Mouse (Mus musculus) cerebellum, postnatal 10 days (tissue): ENCODE measurements at regions not wholly inside any gene's neighbourhood (a gene's known extent, or its start where the extent isn't known, plus 50 kb on each side); places are given as distances from the start of the nearest gene placed in this dataset.
A peak's percentile ranks its signal among the peaks of the same experiment; 100 is the strongest.

Experiments
- DNase-seq, 2 experiments: peaks; one replicate each; pipeline ENCODE4 v3.0.0; 2021; ENCODE audit warnings: mixed read lengths in 2 of 2

GRCm38 (mm10) chr8:10821901-10822300 is 186.4 kb downstream of the Irs2 start:
- DNase-seq, result no peak

DNA sequence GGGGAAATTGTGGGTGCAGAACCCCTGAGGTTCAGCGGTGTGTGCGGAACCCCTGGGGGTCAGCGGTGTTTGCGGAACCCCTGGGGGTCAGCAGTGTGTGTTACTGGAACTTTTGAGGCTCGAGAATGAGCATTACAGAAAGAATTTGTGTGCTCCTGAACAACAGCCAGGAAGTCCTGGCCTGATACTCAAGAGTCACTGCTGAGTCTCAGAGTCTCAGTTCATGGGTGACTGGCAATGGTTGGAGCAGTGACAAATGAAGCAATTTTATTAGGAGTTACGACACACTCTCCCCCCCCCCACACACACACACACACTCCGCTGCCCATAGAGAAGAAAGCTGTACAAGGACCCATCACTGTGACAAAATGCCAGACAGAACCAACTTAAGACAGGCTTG is 193.8 kb downstream of the Irs2 start:
- no peak for DNase-seq

DNA sequence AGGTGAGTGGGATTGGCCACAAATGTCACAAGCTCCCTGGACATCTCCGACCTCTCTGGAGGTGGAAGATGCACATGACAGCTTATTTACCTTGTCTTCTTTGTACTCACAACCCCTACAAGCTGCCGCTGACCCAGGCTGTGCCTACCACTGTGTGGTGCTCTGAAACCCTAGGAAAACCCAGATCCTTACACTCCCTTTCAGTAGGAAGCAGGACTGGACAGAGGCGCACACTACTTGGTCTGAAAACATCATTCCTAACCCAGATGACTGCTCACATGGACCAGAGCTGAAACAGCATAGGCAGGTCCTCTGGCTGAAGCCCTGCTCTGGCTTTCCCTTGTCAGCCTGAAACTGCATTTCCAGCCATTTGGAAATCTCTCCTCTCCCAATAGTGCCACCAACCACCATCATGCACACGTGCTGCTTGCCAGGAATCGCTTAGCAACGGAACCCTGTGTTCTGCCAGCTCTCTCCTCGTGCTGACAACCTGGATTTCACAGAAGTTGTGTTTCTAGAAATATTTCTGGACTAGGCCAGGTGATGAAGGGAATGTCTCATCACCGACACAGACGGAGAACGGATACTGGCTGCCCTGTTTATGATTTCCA is 196.1 kb downstream of the Irs2 start:
- DNase-seq, result peak; percentile 71 to 73

GRCm38 (mm10) chr8:10807040-10807439 is 201.2 kb downstream of the Irs2 start:
- DNase-seq, result no peak

GRCm38 (mm10) chr8:10805405-10806151 is 202.7 kb downstream of the Irs2 start:
- no peak for DNase-seq

DNA sequence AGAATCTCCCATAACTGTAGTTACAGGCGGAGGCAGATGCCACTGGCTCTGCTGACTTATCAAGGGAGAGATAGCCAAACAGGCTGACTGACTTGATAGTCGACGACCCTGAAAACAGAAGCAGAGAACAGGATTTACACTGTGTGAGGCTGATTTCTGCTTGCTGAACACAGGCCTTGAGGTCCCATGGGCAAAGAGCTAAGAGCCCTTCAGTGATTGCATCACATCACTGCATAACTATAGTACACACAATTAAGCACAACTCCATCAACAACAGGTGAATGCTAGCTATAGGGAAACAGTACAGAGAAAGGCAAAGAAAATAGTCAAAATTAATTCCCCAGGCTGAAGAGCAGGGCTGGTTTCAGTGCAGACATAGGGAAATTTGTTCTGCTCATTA is 203.3 kb downstream of the Irs2 start:
- no peak for DNase-seq

DNA sequence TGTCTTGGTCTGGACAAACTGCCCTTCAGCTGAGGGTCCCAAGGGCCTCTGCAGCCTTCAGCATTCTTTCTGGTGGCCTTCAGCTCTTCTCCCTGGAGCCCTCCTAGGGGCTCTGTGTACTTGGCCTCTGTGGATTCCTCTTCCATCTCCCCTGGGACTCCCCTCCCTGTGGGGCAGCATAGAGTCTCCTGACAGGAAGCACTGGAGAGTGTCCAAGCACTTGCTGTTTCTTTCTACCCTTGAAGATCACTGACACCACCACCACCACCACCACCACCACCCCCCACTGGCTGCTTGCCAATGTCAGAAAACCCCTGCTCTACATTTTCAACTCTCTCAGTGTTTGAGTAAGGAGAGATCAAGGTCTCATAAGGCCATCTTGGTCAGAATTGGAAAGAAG is 206.3 kb downstream of the Irs2 start:
- peak in 1 of 2 experiments; percentile 26 for DNase-seq

DNA sequence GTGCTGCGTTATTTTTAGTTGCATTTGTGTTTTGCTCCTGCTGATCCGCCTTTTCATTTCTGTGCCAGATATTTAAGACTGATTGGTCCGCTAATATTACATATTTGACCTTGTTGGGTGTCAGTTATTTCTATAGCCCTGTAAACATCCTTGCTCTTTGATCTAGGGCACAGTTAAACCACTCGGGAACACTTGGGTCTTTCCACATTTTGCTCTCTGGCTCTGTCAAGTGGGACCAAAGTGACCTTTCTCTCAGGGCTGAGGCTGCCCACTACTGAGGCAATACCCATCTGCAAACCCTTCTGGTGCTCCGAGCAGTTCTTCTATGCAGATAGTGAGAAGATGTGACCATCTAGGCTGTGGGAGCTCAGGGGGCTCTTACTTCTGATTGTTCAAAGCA is 206.7 kb downstream of the Irs2 start:
- no peak for DNase-seq

GRCm38 (mm10) chr8:10798444-10798843 is 209.8 kb downstream of the Irs2 start:
- DNase-seq, result no peak

DNA sequence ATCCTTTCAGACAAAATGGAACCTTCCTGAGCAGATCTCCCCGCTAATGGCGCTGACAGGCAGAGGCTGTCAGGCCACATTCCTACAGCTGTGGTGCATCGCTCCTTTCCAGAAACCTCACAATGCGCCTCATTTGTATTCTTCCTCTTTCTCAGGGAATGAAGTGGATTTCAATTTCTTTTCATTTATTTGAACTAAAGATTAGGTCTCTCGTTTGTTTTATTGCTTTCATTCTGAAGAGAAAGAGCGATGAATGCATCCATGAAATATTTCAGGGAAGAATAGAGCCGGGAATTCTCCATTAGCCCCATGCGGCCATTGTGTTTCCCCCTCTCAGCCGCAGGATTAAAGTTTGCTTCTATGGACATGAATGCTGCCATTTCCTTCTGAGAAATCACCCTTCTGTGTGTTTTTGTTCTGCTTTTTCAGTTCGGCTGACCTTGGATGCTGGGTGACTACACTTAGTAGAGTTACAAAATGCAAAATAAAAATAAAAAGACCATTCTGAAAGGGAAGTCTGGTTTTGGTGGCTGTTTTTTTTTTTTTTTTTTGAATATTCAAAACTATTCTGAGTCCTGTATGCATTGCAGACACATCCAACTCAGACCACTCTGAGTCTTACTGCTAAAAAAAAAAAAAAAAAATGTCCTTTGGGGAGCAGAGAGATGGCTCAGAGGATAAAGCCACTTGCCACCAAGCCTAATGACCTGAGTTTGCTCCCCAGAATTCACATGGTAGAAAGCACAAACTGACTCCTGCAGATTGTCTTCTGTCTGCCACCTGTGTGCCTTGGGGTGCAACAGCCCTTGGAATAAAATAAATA is 213.7 kb downstream of the Irs2 start:
- DNase-seq, result no peak

- DNase-seq, result no peak
Observed at GRCm38 (mm10) chr8:10793670-10794366, 214.4 kb downstream of the Irs2 start.

- no peak for DNase-seq
Observed at GRCm38 (mm10) chr8:10788496-10789200, 219.6 kb downstream of the Irs2 start.

- no peak for DNase-seq
Observed at GRCm38 (mm10) chr8:10785801-10786200, 222.5 kb downstream of the Irs2 start.

GRCm38 (mm10) chr8:10785311-10785710 is 222.9 kb downstream of the Irs2 start:
- no peak for DNase-seq

DNA sequence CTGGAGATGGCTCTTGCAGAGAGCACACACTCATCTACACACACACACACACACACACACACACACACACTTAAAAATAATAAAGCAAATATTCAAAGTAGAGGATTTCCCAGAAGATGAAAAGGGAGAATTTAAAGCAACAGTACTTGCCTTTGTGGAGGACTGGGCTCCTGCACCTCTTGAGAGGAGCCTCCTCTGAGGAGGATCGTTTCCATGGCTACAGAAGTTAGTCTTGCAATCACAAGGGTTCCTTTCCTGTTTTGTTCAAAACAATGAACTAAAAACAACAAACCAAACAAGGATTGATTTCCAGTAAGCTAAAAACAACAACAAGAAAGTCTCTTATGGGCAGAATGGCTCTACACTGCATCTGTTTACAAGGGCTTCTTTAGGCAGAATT is 223.8 kb downstream of the Irs2 start:
- no peak for DNase-seq

DNA sequence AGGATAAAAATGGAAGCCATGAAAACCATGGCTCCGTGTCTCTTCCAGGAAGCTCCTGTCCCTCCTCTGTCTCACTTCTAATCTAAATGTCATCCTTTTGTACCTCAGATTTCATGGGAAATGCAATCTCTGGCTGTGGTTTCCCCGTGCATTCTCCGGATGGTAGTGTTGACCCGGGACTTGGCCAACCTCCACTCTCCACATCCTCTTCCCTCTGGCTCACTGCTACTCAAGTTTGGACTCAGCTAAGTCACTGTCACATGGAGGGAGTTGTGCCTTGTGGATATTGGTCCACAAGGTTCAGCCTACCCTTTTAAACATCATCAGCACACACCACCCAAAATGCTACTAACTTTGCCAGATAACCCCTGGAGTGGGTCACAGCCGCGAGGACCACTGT is 226.4 kb downstream of the Irs2 start:
- DNase-seq, result no peak

- DNase-seq, result no peak
Observed at GRCm38 (mm10) chr8:10779636-10780035, 228.6 kb downstream of the Irs2 start.

DNA sequence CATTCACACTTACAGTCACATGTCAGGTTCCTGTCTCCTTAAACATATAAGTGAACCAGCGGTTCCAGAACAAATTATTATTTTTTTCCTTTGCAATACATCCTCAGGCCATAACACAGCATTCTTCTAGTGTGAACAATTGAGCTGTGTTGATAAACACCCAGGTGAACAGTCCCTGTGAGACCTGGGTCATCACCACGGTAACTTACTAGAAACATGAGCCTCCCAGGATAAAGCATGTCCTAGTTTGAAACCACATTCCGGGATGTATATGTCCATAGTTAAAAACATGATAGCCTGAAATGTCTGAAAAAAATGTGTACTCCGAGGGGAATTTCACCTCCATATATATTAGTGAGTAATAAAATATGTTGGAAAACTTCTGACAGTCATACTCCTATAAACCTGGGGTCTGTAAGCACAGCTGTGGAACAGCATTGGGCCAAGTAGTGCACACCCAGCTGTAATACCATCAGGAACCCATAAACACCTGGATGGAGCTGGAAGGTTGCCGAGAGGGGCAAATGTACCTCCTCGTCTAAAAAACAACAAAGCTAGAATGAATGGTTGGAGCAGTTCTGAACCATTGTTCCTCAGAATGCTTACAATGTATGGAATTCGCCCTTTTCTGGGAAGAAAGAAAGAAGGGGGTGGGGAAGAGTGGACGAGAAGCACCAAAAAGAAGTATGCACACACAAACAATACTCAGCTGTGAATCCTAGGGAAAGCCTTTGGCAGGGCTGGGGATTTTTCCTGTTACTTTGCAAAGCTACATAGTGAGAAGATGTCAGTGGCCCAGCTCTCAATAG is 232.9 kb downstream of the Irs2 start:
- no peak for DNase-seq

GRCm38 (mm10) chr8:10774778-10775177 is 233.5 kb downstream of the Irs2 start:
- DNase-seq, result no peak

DNA sequence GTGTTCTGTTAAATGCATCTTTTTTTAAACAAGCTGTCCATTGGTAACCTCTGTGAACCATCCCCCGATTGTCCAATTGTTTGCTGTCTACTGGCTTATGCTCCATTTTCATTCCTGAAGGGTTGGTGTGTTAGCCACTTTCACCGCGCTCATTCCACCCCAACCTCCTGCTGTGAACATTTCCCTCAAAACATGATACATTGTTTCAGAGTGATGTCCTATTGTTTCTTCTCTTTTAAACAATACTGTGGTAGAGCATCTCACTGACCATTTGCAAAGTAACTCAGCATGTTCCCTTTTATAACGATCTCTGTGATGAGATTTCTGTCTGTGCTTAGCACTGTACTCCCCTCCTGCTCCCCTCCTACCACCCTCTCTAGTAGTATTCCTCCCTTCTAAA is 240.1 kb downstream of the Irs2 start:
- DNase-seq, result no peak

- DNase-seq, result no peak
Observed at GRCm38 (mm10) chr8:10763907-10764306, 244.4 kb downstream of the Irs2 start.
